Mouse (Mus musculus) ES-Bruce4 (cell line): ENCODE results near the gene Nrcam. TPM values are rescaled to one million over a fixed set of nuclear protein-coding genes. Genes with fewer than 3 reads are reported as not detected.

Experiments
- H3K27ac ChIP-seq: 2 replicates; pipeline ENCODE4 v1.5.1; 2012; ENCODE audit warnings: low read length, inconsistent platforms; ENCODE audit not compliant: insufficient read depth
- H3K27me3 ChIP-seq: 2 replicates; pipeline ENCODE4 v1.6.1; 2012; ENCODE audit warnings: mild to moderate bottlenecking, low read length, inconsistent platforms; ENCODE audit not compliant: control insufficient read depth, poor library complexity, insufficient read depth, severe bottlenecking
- H3K36me3 ChIP-seq: 2 replicates; pipeline ENCODE4 v1.6.1; 2012; ENCODE audit warnings: inconsistent platforms, mild to moderate bottlenecking, low read length, moderate library complexity; ENCODE audit not compliant: control insufficient read depth, poor library complexity, insufficient read depth, severe bottlenecking
- H3K4me1 ChIP-seq: one replicate; pipeline ENCODE4 v1.8.1; 2011; ENCODE audit warnings: low read length; ENCODE audit not compliant: control insufficient read depth, insufficient read depth
- H3K4me3 ChIP-seq: 2 replicates; pipeline ENCODE4 v1.5.1; 2011; ENCODE audit warnings: low read depth, mild to moderate bottlenecking, low read length
- H3K9ac ChIP-seq: 2 replicates; pipeline ENCODE4 v1.6.1; 2012; ENCODE audit warnings: low read depth, mild to moderate bottlenecking, inconsistent platforms; ENCODE audit not compliant: poor library complexity, severe bottlenecking
- H3K9me3 ChIP-seq: replicated peaks from 2 replicates; pipeline ENCODE4 v1.6.1; 2012; ENCODE audit warnings: mild to moderate bottlenecking, low read length, inconsistent platforms; ENCODE audit not compliant: control insufficient read depth, poor library complexity, insufficient read depth, severe bottlenecking
- CTCF ChIP-seq: IDR thresholded peaks from one replicate; pipeline ENCODE4 v1.8.1; 2011; ENCODE audit warnings: low read depth, low read length
- EP300 ChIP-seq: IDR thresholded peaks from 2 replicates; pipeline ENCODE4 v1.6.1; 2011; ENCODE audit warnings: low read depth, low read length; ENCODE audit not compliant: insufficient read depth
- POLR2A ChIP-seq: IDR thresholded peaks from one replicate; pipeline ENCODE4 v1.8.1; 2011; ENCODE audit warnings: low read length; ENCODE audit not compliant: insufficient read depth
- polyA plus RNA-seq: library from polyadenylated mRNA; stranded (reverse); fragments of >200 nt; gene quantifications from 2 replicates; pipeline ENCODE4 v1.2.4, GENCODE M21; 2011; ENCODE audit warnings: low read depth; ENCODE audit not compliant: missing spikeins, insufficient read depth, insufficient read length

The Nrcam gene
- polyA plus RNA-seq, 1 experiment = 2.7 TPM

DNA sequence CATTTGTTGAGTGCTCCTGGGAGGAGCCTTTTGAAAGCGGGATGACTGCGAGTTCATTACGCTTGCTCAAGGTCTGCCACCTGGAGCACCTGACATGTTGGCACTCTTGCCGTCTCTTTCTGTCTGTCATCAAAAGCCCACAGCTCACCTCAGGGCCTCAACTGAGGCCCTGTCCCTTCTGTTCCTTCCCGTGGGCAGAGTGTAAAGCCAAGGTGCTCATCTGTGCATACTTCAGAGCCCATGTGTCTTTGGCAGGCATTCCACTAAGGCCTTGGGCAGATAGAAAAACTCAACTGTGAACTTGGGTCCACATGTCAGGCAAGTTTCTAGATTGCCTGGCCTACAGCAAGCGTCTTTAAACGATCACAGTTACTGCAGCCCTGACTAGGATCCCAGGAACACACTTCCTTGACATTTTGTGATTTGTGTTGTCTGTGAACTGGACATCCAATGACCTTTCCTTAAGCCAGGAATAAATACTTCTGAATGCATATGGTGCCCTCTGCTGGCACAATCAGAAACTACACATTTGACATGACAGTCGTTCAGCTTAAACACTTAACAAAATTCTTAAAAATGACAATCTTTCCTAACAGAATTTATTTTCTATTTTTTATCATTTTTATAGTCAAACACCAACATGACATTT lies 219.2 kb downstream of the Nrcam start:
- Histone ChIP-seq H3K27me3 (no peaks in the 10 kb centered on the region), H3K36me3 (no peaks in the 10 kb centered on the region), H3K4me3 (no peak overlapping the region), H3K9ac (no peak overlapping the region), H3K4me1 (no peaks in the 10 kb centered on the region), H3K9me3 (no peaks in the 10 kb centered on the region), H3K27ac (no peak overlapping the region)
- TF ChIP-seq POLR2A = no peak
- peak; percentile 8 for TF ChIP-seq CTCF

DNA sequence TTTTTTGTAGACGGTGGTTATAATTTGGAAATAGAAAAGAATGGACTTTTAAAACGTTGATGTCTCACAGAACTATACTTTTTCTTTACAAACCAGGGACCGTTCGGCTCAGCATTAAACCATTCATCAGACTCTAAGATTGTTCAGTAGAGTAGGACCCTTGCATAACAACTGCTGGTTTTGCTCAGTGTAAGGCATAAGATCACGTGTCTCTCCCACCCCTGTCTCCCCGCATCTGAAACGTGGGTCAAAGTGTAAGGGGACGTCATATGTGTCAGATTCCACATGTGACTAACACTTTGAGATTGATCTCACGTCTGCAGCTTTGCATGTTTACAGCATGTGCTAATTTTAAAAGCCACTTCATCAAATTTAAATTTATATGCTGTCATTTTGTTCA lies 219.8 kb downstream of the Nrcam start:
- no peaks in the 10 kb centered on the region for H3K9me3 ChIP-seq
- H3K4me3 ChIP-seq = no peak overlapping the region
- H3K27me3 ChIP-seq = no peaks in the 10 kb centered on the region
- H3K4me1 ChIP-seq = no peaks in the 10 kb centered on the region
- no peak overlapping the region for H3K27ac ChIP-seq
- H3K9ac ChIP-seq = no peak overlapping the region
- TF ChIP-seq CTCF = no peak
- no peak for TF ChIP-seq EP300
- TF ChIP-seq POLR2A = no peak
- no peaks in the 10 kb centered on the region for H3K36me3 ChIP-seq

DNA sequence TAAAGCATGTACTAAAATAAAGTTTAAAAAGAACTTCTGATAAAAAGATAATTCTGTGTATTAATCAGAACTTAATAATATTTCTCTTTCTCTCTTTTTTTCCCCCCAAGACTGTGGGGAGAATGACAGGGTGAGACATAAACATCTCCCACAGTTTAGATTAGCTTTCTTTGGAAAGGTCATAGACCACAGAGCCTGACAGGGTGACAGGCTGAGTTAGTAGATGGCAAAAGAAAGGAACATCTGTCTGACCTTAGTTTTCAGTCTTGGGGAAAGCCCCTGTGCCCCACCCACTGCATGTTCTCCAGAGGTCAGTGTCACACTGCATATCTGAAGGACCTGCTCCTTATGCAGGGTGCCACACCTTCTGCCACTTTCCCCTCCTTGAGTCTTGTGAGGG lies 222.9 kb downstream of the Nrcam start:
- Histone ChIP-seq H3K27me3 (no peaks in the 10 kb centered on the region), H3K36me3 (no peaks in the 10 kb centered on the region), H3K9me3 (no peaks in the 10 kb centered on the region), H3K4me1 (no peaks in the 10 kb centered on the region), H3K27ac (no peak overlapping the region), H3K4me3 (no peak overlapping the region), H3K9ac (no peak overlapping the region)
- TF ChIP-seq EP300 (no peak), CTCF (no peak), POLR2A (no peak)

DNA sequence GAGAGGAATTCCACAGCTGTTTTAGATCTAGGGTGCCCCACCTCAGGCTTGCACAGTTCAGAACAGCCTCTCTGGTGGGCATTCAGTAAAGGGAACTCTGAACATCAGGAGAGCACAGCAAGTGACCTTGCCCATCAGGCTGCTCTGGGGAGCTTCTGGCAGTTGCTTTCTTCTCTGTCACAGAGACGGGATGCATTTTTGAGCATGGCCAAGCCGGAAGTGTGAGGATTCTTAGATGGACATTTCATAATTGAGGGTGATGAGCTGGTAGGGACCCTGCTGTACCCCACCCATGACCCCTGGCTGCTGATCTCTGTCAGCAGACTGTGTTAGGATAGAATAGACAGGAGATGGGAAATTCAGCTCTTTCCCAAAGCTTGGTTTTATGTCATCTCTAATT lies 225.4 kb downstream of the Nrcam start:
- Histone ChIP-seq H3K27me3 (no peaks in the 10 kb centered on the region), H3K4me3 (no peak overlapping the region), H3K9ac (no peak overlapping the region), H3K9me3 (no peaks in the 10 kb centered on the region), H3K36me3 (no peaks in the 10 kb centered on the region), H3K27ac (no peak overlapping the region), H3K4me1 (no peaks in the 10 kb centered on the region)
- TF ChIP-seq POLR2A (no peak), EP300 (no peak), CTCF (no peak)

DNA sequence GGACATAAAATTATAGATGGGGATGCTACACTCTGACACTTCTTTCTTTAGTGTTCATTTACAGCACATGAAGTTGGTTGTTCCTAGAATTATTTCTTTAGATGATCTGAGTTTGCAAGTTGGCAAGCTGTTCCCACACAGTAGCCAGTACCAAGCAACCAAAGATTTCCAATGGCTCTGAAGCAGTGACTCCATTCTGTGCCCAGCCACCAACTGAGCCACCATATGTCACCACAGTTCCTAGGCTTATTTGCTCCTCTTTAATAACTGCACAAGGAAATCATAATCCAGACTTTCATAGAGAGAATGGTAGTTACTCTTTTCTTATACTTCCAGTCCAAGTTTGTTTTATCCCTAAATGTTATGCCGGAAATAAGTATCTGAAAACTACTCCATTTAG lies 226.1 kb downstream of the Nrcam start:
- no peak overlapping the region for H3K9ac ChIP-seq
- TF ChIP-seq POLR2A = no peak
- no peak for TF ChIP-seq EP300
- no peak for TF ChIP-seq CTCF
- H3K27ac ChIP-seq = no peak overlapping the region
- no peaks in the 10 kb centered on the region for H3K27me3 ChIP-seq
- no peaks in the 10 kb centered on the region for H3K9me3 ChIP-seq
- H3K4me3 ChIP-seq = no peak overlapping the region
- H3K36me3 ChIP-seq = no peaks in the 10 kb centered on the region
- H3K4me1 ChIP-seq = no peaks in the 10 kb centered on the region

DNA sequence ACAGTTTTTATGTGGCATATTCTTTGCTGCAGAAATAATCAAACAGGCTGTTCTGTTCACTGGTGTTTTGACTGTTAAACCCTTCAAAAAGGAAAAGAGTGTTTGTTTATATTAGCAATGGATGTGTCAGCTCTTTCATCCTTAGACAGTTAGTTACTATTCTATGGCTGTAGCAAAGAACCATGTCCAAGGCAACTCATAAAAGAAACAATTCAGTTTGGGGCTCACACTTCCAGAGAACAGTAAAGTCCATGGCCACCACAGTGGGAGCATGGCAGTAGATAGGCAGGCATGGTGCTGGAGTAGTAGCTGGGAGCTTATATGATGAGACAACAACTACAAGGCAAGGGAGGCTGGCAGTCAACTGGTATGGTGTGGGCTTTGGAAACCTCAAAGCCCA lies 231.3 kb downstream of the Nrcam start:
- no peak overlapping the region for H3K27ac ChIP-seq
- H3K9ac ChIP-seq = no peak overlapping the region

More for the DNA sequence above, 231.3 kb downstream of the Nrcam start:
- no peaks in the 10 kb centered on the region for H3K36me3 ChIP-seq
- no peaks in the 10 kb centered on the region for H3K4me1 ChIP-seq
- no peak overlapping the region for H3K4me3 ChIP-seq
- TF ChIP-seq EP300 = no peak
- TF ChIP-seq CTCF = no peak
- H3K9me3 ChIP-seq = peaks cover 7% of the 10 kb centered on the region; the same call in 1 of the 2 replicates
- H3K27me3 ChIP-seq = no peaks in the 10 kb centered on the region
